Mouse (Mus musculus): Measurements from ENCODE around the gene Slc11a1. TPM values are rescaled to one million over a fixed set of nuclear protein-coding genes. Genes with fewer than 3 reads are reported as not detected.
A peak's percentile ranks its signal among the peaks of the same experiment; 100 is the strongest.

The Slc11a1 gene
- polyA plus RNA-seq, 2 experiments = 8.7 to 9.2 TPM

GRCm38 (mm10) chr1:74408589-74409504 lies 33.9 kb downstream of the Slc11a1 start, which contains the start of gene Vil1:
Gene Vil1 (plus strand): TSS chr1:74409376.
- DNase-seq (ENCODE audit: low read depth in 3 of 3, low spot score in 3 of 3) = no peak
- 43% methylated on average over 15 of the region's 15 CpGs for WGBS (ENCODE audit: insufficient replicate concordance)

GRCm38 (mm10) chr1:74411753-74412325 lies 36.8 kb downstream of the Slc11a1 start:
- Histone ChIP-seq H3K4me3 (ENCODE audit: insufficient read depth in 1 of 2, low read depth in 2 of 2, low read length in 2 of 2) (no peak overlapping the region), H3K27me3 (ENCODE audit: control insufficient read depth, insufficient read depth, low read length) (no peaks in the 10 kb centered on the region), H3K9ac (replicated peaks) (no peak overlapping the region), H3K9me3 (ENCODE audit: control insufficient read depth, low read length) (peaks cover 8% of the 10 kb centered on the region), H3K36me3 (replicated peaks; ENCODE audit: control insufficient read depth, insufficient read depth, low read depth) (no peaks in the 10 kb centered on the region), H3K27ac (no peak overlapping the region), H3K4me2 (ENCODE audit: low read depth) (no peak overlapping the region), H3K4me1 (replicated peaks; ENCODE audit: control insufficient read depth in 2 of 2, insufficient read depth in 2 of 2, low read length in 1 of 2) (peaks cover 5 to 16% of the 10 kb centered on the region in 2 experiments; a peak in 3 of 4 replicates)
- DNase-seq (ENCODE audit: low read depth in 3 of 3, low spot score in 3 of 3) = no peak
- WGBS (ENCODE audit: insufficient replicate concordance) = 30% methylated on average over 2 of the region's 2 CpGs
- no peak for ATAC-seq (ENCODE audit: insufficient read depth)
- no peak for TF ChIP-seq EP300 (IDR thresholded peaks at IDR 0.05; ENCODE audit: low read depth)

More at GRCm38 (mm10) chr1:74408589-74409504, 33.9 kb downstream of the Slc11a1 start, which contains the start of gene Vil1:
- H3K36me3 ChIP-seq (replicated peaks; ENCODE audit: control insufficient read depth, insufficient read depth, low read depth) = no peaks in the 10 kb centered on the region
- TF ChIP-seq CTCF (IDR thresholded peaks at IDR 0.05; ENCODE audit: low read depth) = no peak
- no peak for TF ChIP-seq EP300 (IDR thresholded peaks at IDR 0.05; ENCODE audit: low read depth)
- no peak within 1 kb of the TSS for H3K4me3 ChIP-seq (ENCODE audit: insufficient read depth in 1 of 2, low read depth in 2 of 2, low read length in 2 of 2)
- H3K4me2 ChIP-seq (ENCODE audit: low read depth) = no peak within 1 kb of the TSS
- no peak for ATAC-seq (ENCODE audit: insufficient read depth)
- no peak within 1 kb of the TSS for H3K9ac ChIP-seq (replicated peaks)
- H3K27ac ChIP-seq = no peak within 1 kb of the TSS
- H3K27me3 ChIP-seq (ENCODE audit: control insufficient read depth, insufficient read depth, low read length) = no peaks in the 10 kb centered on the region
- peaks cover 0 to 4% of the 10 kb centered on the region in 2 experiments; a peak in 3 of 4 replicates for H3K4me1 ChIP-seq (replicated peaks; ENCODE audit: control insufficient read depth in 2 of 2, insufficient read depth in 2 of 2, low read length in 1 of 2)
- H3K9me3 ChIP-seq (ENCODE audit: control insufficient read depth, low read length) = no peaks in the 10 kb centered on the region

- Histone ChIP-seq H3K4me3 (ENCODE audit: insufficient read depth in 1 of 2, low read depth in 2 of 2, low read length in 2 of 2) (no peak overlapping the region), H3K36me3 (replicated peaks; ENCODE audit: control insufficient read depth, insufficient read depth, low read depth) (no peaks in the 10 kb centered on the region), H3K27ac (no peak overlapping the region), H3K4me2 (ENCODE audit: low read depth) (no peak overlapping the region), H3K9me3 (ENCODE audit: control insufficient read depth, low read length) (peaks cover 8% of the 10 kb centered on the region), H3K9ac (replicated peaks) (no peak overlapping the region), H3K4me1 (replicated peaks; ENCODE audit: control insufficient read depth in 2 of 2, insufficient read depth in 2 of 2, low read length in 1 of 2) (peaks cover 5 to 16% of the 10 kb centered on the region in 2 experiments; a peak in 3 of 4 replicates), H3K27me3 (ENCODE audit: control insufficient read depth, insufficient read depth, low read length) (no peaks in the 10 kb centered on the region)
- ATAC-seq (ENCODE audit: insufficient read depth) (no peak), DNase-seq (ENCODE audit: low read depth in 3 of 3, low spot score in 3 of 3) (no peak)
- TF ChIP-seq CTCF (IDR thresholded peaks at IDR 0.05; ENCODE audit: low read depth) (no peak), EP300 (IDR thresholded peaks at IDR 0.05; ENCODE audit: low read depth) (no peak)
- WGBS (ENCODE audit: insufficient replicate concordance) = 66% methylated on average over 8 of the region's 8 CpGs
Observed at GRCm38 (mm10) chr1:74412711-74413110, 37.7 kb downstream of the Slc11a1 start.

- no peak overlapping the region for H3K27ac ChIP-seq
- peaks cover 8% of the 10 kb centered on the region for H3K9me3 ChIP-seq (ENCODE audit: control insufficient read depth, low read length)
- no peak for TF ChIP-seq EP300 (IDR thresholded peaks at IDR 0.05; ENCODE audit: low read depth)
- no peak for TF ChIP-seq CTCF (IDR thresholded peaks at IDR 0.05; ENCODE audit: low read depth)
- no peaks in the 10 kb centered on the region for H3K27me3 ChIP-seq (ENCODE audit: control insufficient read depth, insufficient read depth, low read length)
- WGBS (ENCODE audit: insufficient replicate concordance) = 34% methylated on average over 4 of the region's 4 CpGs
- H3K4me1 ChIP-seq (replicated peaks; ENCODE audit: control insufficient read depth in 2 of 2, insufficient read depth in 2 of 2, low read length in 1 of 2) = peaks cover 5 to 16% of the 10 kb centered on the region in 2 experiments; a peak in 3 of 4 replicates
- no peak overlapping the region for H3K9ac ChIP-seq (replicated peaks)
- peak; percentile 76 for ATAC-seq (ENCODE audit: insufficient read depth)
- H3K4me2 ChIP-seq (ENCODE audit: low read depth) = no peak overlapping the region
- no peaks in the 10 kb centered on the region for H3K36me3 ChIP-seq (replicated peaks; ENCODE audit: control insufficient read depth, insufficient read depth, low read depth)
- no peak overlapping the region for H3K4me3 ChIP-seq (ENCODE audit: insufficient read depth in 1 of 2, low read depth in 2 of 2, low read length in 2 of 2)
- peak in 1 of 3 experiments; percentile 43 for DNase-seq (ENCODE audit: low read depth in 3 of 3, low spot score in 3 of 3)
Observed at GRCm38 (mm10) chr1:74415143-74415542, 40.1 kb downstream of the Slc11a1 start.
